Mouse (Mus musculus) cerebellum, postnatal 25 days (tissue): Measurements from ENCODE around the gene S100b.

Source experiments
- DNase-seq, 2 experiments: peaks; one replicate each; pipeline ENCODE4 v3.0.0; 2021; ENCODE audit warnings: mixed read lengths in 2 of 2

S100b gene

DNA sequence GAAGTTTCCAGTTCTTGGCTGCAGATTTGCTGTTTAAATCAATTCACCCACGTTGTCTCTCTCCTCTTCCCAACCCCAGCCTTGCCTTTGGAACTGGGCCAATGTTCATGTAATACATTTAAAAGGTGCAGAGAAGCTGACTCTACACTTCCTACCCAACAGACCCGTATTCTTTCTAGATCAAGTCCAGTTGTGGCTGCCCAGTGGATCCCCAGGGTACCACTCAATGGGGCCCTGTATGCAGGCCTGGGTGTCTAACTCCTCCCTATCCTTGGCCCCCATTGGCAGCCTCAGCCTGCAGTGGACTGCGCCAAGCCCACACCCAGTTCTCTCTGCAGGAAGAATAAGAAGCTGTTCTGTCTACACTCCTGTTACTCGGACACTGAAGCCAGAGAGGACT, at the start of gene S100b:
Gene S100b, plus strand, starts transcription at position 318 of the 400 bp plus-strand sequence.
- DNase-seq, result no peak

DNA sequence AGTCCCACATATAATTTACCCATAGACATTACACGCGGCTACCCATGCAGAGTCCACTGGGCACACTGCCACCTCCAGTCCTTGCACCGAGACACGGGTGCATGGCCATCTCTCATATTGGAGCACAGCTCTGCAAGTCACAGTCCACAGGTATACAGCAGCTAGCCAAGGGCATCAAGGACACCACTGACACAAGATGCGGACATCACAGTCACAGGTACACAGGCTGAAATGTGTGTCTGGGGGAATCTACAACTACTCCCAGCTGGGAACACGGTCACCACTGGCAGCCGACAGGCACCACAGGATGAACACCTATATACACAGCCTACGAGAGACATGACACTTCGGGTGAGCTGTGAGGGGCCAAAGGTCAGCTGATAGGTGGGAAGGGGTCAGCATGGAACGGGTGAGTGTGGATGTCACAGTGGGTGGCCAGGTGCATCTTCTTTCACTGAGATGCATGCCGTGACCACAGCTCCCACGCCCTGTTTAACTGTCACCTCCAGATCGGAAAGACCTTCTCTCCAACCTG, 46.3 kb upstream of the S100b start:
- no peak for DNase-seq

DNA sequence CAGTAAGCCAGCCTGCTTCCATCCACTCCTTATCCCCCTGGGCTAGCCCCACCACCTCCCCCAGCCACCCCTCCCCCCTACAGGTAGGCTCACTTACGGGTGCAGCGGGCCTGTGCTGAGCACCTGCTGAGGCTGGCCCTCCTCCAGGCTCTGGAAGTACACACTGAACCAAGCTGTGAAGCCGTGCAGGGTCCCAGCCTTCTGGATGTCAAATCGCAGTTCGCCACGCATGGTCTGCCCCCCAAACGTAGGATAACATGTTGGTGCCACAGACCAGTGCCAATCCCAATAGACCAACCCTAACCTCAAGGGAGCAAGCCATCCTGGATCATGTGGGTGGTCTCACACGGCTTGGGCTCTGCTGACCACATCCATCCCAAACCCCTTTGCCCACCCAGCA, 44.4 kb upstream of the S100b start:
- no peak for DNase-seq

DNA sequence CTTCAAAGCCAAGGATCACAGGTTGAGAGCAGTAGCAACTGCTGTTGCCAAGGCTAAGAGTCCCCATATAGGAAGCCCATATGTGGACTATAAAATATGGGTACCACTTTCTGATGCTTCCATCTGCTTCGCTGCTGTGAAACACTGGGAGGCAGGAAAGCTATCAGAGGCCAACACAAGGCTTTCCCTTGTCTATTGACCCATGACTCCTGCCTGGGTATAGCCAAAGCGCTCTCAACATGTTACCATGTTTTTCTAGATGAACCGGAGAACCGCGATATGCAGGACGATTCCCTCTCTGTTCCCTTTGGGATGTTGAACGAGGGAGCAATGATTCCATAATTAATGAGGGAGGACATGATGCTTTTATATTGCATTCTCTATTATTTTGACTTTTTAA, 42.8 kb upstream of the S100b start:
- DNase-seq, result no peak

DNA sequence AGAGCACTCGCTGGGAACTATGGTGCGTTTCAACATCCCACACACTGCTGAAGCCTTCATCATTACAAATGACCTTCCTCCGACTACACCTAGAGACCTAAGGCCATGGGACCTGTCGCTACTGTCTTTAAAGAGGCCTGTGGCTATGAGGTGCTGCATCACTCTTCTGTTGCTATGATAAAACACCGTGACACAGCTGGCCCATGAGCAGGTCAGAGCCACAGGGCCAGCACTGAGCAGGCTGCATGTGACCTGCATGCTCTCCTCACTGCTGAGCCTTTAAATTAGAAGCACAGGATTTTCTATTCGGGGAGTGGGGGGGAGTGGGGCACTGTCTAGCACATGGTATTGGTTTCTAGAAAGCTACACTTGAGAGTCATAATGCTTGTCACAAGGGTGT, 41.5 kb upstream of the S100b start:
- DNase-seq, result no peak

DNA sequence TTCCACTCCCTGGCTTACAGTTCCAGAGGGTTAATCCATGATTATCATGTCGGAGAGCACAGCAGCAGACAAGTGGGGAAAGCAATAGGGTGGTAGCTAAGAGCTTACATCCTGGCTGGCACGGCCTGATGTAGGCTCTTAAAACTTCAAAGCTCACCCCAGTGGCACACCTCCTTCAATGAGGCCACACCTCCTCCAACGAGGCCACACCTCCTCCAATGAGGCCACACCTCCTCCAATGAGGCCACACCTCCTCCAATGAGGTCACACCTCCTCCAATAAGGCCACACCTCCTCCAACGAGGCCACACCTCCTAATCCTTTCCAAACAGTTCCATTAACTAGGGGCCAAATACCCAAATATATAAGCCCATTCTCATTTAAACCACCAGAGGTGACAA, 39.5 kb upstream of the S100b start:
- DNase-seq, result no peak

DNA sequence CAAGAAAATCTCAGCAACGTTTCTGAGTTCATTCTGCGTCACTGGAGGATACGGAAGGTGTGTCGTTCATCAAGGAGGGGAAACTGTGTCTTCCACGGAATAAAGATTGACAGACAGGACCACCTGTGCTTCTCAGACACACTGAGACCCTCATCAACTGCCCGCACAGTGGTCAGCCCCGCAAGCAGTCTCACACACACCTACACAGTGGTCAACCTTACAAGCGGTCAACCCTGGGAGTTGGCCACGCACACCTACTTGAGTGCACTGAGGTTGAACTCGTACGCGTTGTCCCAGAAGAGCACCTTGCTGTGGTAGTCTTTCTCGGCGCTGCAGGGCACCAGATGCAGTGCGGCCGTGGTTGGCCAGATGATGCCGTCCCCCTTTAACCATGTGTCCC, 36.6 kb upstream of the S100b start:
- no peak for DNase-seq

DNA sequence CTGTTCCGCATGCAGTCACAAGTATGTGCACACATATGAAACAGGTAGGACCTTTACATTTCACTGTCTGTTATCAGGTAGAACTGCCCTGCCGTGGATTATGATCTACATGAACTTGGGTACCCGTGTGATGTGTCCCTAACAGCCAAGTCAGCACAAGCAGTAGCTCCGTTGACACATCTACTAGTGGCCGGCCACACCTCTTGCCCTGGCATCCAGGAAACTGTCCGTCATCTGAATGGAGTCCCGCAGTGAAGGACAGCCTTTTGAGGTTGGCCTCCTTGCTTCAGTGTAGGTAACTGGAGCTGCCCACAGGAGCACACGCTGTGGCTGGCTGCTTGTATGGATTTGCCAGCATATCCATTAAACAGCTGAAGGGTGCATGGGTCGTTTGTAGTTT, 35.4 kb upstream of the S100b start:
- no peak for DNase-seq

DNA sequence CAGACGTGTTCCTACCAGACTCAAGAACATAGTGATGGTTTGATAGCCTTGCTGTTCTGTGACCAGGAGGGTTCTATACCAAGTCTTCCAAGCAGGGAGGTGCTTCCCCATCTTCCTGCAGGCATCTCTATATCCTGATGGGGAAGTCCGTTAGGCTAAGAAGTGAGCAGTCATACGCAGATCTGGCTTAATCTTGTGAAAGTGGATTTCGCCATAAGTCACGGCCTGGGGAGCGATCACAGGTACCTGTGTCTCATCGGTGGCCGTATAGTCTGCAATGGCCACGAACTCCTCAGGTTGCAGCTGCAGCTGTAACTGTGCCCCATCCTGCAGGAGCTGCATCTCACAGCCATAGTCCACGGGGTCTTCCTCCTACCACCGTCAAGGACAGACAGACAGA, 27.7 kb upstream of the S100b start:
- DNase-seq, result no peak

DNA sequence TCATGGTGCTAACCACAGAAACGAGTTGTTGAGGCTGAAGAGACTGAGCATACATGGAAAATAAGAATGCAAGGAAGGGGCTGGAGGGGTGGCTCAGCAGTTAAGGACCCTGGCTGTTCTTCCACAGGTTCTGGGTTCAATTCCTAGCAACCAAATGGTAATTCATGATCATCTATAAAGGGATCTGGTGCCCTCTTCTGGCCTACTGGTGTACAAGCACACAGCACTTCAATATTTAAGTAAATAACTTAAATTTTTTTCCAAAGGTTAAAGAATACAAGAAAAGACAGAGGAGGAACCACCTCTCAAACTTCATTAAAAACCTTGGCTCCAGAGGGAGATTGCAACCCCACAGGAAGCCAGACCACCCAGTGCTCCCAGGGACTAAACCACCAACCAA, 24.0 kb upstream of the S100b start:
- no peak for DNase-seq

DNA sequence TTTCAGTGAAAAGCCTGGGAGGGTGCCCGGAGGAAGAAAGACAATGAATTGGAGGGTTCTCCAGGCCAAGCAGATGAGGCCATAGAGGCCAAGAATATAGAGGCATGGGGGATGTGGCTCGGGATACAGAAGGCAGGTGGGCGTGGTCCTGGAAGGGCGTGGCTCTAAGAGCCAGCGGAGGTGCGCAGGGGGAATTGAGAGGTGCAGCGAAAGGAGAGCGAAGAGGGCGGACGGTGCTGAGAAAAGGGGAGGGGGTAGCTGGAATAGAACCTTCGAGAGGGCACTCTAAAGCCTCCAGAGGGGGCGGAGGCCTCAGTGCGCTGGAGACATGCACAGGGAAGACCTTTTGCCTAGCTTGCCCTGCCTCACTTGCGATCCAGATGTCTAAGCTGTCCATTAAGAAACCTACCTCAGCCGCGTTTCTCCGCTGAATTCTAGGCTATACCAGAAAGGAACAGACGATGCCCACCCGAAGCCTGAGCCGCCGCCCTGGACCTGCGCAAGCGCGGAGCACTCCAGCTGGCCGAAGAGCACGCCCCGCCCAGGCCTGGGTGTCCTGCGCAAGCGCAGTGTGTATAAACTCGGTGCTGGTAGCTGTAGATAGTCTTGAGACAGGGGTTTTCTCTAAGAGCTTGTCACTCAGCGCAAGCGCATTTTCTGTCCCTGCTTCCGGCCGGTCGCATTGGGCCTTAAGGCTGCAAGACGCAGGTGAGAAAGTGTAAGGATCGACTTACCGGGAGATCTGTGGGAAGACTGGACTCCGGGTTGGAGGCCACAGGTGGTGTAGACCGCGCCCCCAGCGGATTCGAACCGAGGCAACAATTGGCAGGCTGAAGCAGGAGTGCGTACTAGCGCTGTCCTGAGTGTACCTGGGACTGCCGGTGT, 16.1 kb upstream of the S100b start, which contains the start of gene Prmt2:
Gene Prmt2, minus strand, starts transcription at position 525 of the 885 bp plus-strand sequence.
- DNase-seq, result peak; percentile 88 to 92

DNA sequence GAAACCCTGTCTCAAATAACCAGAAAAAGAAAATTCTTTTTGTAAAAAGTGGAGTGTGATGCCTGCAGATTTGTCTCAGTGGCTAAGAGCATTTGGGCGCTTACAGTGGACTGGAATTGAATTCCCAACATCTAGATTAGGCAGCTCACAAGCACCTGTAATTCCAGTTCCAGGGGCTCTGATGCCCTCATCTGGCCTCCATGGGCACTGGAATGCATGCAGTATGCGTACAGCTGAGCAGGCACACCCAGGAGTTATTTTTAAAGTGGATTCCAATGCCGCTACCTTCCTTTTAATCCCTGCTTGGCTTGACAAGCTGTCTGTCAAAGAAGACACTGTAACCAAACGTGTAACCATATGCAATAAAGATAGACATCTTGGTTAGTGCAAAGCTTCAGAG, 14.3 kb upstream of the S100b start:
- DNase-seq, result no peak

DNA sequence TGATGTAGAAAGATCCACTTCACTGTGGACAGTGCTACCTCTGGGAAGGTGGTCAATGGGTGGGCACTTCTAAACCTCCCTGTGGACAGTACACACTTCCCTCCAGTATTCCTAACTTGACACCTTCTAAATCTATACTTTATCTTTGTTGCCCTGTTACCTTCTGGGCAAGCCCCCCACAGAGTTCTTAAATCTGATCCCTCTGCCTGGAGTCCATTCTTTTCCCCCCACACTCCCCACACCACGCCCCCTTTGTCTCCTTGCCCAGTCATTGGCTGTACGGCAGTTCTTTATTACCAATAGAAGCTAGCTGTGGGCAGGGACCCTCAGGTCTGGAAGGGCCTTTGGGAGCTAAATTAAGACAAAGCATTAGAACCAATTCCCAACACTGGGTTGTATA, 8.5 kb upstream of the S100b start:
- no peak for DNase-seq

DNA sequence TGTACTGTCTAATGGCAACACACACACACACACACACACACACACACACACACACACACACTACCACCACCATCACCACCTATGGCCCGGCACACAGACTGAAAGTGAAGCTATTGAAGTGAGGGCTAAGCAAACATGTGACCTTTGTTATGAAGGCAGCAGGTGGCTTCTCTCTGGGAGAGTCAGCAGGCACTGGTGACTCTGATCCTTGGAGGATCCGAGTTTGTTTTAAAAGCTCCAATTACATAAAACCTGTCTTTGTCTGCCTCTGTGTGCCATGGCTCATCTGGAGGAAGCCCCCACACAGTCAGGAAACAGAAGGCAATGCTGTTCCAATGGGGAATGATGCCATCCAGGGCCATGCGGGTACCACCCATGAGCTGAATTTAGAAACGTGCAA, 7.1 kb upstream of the S100b start:
- no peak for DNase-seq

DNA sequence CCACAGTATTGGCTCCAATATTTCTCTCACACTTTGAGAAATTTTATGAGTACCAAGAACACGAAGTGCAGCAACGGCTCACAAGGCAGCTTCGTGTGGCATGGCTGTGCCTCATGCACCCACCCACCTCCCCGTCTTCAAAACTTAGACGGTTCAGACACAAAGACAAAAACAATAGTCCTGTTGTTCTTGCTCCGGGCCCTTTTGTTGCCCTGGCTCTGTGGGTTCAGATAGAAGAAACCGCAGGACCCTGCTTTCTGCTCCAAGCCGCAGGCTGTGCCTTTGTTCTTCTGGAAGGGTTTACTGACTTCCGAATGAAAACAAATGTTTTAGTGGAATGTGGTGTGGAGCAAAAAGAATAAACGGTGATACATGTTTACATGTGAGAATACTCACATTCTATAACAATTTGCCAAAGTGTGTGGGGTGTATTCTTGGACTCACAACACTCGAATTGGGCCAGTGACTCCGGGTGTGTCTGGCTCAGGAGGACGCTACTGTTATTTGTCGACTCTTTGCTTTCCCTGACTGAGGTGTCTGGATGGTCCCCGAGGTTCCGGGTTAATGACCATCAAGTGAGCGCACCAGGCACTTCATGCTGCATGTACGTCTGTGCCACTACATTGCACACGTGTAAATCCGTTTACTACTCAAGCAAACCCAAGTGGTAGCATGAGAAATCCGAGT, 5.5 kb upstream of the S100b start:
- no peak for DNase-seq

DNA sequence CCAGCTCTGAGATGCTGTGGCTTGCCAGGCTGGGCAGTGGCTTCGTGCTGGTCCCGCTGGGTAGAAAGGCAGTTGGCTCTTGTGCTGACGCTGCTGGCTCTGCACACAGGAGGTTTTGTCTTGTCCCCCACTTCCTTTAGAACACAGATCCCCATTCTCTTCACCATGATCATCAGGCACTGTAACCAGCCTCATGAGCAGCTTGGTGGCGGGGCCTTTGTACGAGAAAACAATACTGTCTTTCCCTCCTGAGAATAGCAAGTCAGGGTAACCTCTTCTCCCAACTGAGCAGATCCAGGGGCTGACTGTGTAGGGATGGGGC, 5.0 kb upstream of the S100b start:
- DNase-seq, result no peak

DNA sequence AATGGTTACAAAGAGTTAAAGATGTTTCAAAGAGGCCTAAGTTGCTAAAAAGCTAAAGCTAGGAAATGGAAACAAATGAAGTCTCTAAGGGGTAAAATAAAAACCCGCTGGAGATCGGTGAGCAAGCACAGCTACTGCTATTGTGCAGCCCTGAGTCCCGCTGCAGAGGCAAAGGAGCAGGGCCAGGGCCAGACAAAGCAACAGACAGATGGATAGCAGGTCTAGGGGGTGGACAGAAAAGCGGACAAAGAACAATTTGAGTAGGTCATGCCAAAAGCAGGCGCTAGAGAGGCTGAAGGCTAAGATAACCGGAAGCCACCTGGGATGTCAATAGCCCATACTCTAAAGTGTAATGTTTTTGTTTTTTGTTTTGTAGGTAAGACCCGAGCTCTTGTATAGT, 2.8 kb upstream of the S100b start:
- no peak for DNase-seq

DNA sequence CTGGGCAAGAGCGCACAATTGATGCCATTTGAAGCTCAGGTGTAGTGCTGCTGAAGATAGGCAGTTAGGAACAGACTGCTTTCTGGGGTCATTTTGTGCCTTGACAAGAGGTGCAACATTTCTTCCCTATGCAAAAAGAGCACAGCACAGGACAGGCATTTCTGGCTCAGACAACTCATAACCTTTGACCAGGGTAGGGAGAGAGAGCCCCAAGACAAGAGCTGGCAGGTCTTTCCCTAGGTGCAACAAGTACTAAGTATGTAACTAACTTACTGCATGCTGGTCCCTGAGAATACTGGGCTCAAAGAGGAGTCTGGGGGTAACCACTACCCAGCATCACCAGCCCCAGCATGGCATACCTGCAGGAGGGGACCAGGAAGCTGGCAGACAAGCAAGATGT, 574 bp upstream of the S100b start:
- no peak for DNase-seq

DNA sequence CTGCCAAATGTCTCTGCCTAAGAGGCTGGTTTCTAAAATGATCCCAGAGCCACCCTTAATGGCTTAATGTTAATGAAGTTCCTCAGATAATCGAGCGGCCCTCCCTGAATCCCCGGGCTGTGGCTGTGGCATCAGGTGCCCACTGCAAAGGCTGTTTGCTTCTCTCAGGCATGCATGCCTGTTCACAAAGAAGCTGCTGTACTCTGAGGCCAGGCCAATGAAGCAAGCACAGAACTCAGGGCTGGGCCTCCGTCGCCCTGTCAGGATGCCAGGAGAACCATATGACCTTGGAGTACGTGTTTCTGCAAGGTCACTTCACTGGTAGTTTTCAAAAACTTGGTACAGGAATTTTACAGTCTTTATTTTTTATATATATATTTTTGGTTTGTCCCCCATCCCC, 2.0 kb downstream of the S100b start:
- no peak for DNase-seq

DNA sequence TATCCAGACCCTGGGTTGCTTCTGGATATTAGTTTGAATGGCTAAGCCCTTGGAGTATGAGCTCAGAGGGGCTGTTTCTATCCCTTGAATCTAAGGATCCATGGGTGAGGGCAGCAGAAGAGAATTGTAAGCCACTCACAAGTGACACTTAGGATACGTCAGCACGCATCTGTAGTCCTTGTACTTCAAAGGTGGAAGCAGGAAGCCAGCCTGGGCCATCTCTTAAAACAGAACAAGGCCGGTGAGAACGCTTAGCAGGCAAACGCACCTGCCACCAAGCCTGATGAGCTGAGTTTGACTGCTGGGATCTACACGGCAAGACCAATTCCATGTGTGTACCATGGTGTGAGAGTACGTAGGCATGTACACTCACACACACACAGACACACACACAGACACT, 3.6 kb downstream of the S100b start:
- no peak for DNase-seq

DNA sequence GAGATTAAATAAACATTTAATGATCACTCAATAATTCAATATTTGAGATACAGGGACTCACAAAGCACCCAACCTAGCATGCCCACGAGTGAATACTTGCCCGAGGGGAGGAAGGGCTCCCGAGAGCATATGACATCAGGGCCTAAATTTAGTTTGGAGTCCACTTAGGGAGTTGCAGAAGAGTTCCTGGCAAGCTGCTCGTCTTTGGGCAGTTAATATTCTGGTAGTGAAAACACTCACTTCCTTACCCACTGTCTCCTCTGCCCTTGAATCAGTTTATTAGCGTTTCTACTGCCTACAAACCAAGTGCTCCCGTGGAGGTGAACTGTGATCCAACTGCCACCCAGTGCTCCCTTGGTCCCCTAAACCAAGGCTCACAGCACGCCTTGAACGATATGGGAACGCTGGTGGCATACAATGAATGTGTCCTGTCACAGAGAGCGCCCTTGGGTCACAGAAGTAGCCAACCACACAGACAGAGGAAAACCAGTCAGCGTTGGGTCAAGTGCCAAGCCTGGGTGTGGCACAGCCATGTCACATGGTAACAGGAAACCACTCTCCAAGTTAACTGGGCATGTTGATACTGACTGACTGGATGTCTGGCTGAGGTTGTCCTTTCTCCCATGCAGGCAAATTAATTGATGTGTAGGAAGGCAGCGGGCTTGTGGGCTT, 4.2 kb downstream of the S100b start:
- peak in 1 of 2 experiments; percentile 34 for DNase-seq

DNA sequence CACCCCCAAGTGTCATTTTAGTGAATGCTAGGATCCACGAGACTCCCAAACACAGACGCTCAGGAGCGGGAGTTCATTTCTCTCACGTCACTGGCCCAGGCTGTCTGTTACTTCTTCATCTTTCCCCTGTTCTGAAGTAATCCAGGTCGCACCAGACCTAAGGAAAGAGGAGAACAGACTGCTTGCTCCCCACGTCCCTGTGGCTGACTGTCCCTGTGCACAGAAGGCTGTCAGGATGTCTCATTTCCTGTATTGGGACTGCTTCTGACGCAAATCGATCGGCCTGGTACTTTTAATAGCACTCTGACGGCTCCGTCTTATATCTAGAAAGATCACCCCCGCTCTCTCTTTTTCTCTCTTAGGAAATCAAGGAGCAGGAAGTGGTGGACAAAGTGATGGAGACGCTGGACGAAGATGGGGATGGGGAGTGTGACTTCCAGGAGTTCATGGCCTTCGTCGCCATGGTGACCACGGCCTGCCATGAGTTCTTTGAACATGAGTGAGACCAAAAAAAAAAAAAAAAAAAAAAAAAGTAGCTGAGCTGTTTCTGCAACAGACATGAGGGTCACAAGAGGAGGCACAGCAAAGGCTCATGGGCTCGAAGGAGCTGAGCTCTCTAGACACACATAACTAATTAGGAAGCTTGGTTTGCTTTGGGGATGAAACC, 6.0 kb downstream of the S100b start:
- no peak for DNase-seq
